Mouse (Mus musculus) embryonic facial prominence, embryonic 11.5 days (tissue): ENCODE measurements at regions not wholly inside any gene's neighbourhood (a gene's known extent, or its start where the extent isn't known, plus 50 kb on each side); places are given as distances from the start of the nearest gene placed in this dataset.
A peak's percentile ranks its signal among the peaks of the same experiment; 100 is the strongest.

Source experiments
- ATAC-seq: fragments of 200-750 bp; cut with Nextera tagmentation; replicated peaks from 2 replicates; pipeline ENCODE4 v1.8.0; 2017; ENCODE audit warnings: low read depth; ENCODE audit not compliant: insufficient number of reproducible peaks, low FRiP score, low TSS enrichment
- DNase-seq: peaks from one replicate; pipeline ENCODE4 v3.0.0-alpha.2; 2015; ENCODE audit warnings: low spot score
- H3K27ac ChIP-seq: fragments of 300-500 bp; sonication (generic); replicated peaks from 2 replicates; pipeline ENCODE4 v1.5.1; 2014; ENCODE audit warnings: mild to moderate bottlenecking, low read depth, low read length, control low read depth
- H3K27me3 ChIP-seq: fragments of 300-500 bp; sonication (generic); 2 replicates; pipeline ENCODE4 v1.6.1; 2014; ENCODE audit warnings: mild to moderate bottlenecking, low read length, moderate library complexity, mixed read lengths; ENCODE audit not compliant: control insufficient read depth, insufficient read depth
- H3K36me3 ChIP-seq: fragments of 300-500 bp; sonication (generic); replicated peaks from 2 replicates; pipeline ENCODE4 v1.6.1; 2014; ENCODE audit warnings: low read depth, mild to moderate bottlenecking, low read length, moderate library complexity, mixed read lengths; ENCODE audit not compliant: control insufficient read depth, insufficient read depth
- H3K4me1 ChIP-seq: fragments of 300-500 bp; sonication (generic); 2 replicates; pipeline ENCODE4 v1.6.1; 2014; ENCODE audit warnings: low read length, mixed read lengths; ENCODE audit not compliant: control insufficient read depth, insufficient read depth
- H3K4me2 ChIP-seq: fragments of 300-500 bp; sonication (generic); 2 replicates; pipeline ENCODE4 v1.6.1; 2014; ENCODE audit warnings: low read depth, mild to moderate bottlenecking, control low read depth, low read length, moderate library complexity
- H3K4me3 ChIP-seq: fragments of 300-500 bp; sonication (generic); 2 replicates; pipeline ENCODE4 v1.5.1; 2014; ENCODE audit warnings: low read depth, low read length, control low read depth
- H3K9ac ChIP-seq: fragments of 300-500 bp; sonication (generic); replicated peaks from 2 replicates; pipeline ENCODE4 v1.6.1; 2014; ENCODE audit warnings: mild to moderate bottlenecking, control low read depth, low read length
- H3K9me3 ChIP-seq: fragments of 300-500 bp; sonication (generic); replicated peaks from 2 replicates; pipeline ENCODE4 v1.6.1; 2016; ENCODE audit warnings: mild to moderate bottlenecking, low read length, inconsistent platforms, mixed read lengths; ENCODE audit not compliant: control insufficient read depth
- WGBS: fragments of 180-500 bp; shearing (Covaris S2); extraction: QIAGEN DNeasy Blood & Tissue Kit; methylation state at CpG from one replicate; pipeline ENCODE4 v1.1.7; 2014; 5-methylcytosine and 5-hydroxymethylcytosine counted together

DNA sequence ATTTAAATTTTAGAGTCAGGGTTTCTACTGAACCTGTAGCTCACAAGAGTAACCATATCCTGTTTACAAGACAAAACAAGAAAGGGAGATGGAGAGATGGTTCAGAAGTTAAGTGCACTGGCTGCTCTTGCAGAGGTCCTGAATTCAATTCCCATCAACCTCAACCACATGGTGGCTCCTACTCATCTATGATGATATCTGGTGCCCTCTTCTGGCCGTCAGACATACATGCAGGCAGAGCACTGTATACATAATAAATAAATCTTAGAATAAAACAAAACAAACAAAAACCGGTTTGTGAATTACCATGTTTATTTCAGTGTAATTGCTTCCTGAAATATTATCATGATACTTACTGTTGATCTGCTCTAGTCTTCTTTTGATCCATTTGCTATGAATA, 845.4 kb downstream of the Pcdh18 start:
- no peaks in the 10 kb centered on the region for H3K27me3 ChIP-seq
- no peak overlapping the region for H3K27ac ChIP-seq
- H3K4me1 ChIP-seq = no peaks in the 10 kb centered on the region
- DNase-seq (no peak), ATAC-seq (no peak)
- no peaks in the 10 kb centered on the region for H3K9me3 ChIP-seq
- no peak overlapping the region for H3K4me3 ChIP-seq
- H3K36me3 ChIP-seq = no peaks in the 10 kb centered on the region
- no peak overlapping the region for H3K9ac ChIP-seq
- no peak overlapping the region for H3K4me2 ChIP-seq
- 57% methylated on average over 2 of the region's 2 CpGs for WGBS

DNA sequence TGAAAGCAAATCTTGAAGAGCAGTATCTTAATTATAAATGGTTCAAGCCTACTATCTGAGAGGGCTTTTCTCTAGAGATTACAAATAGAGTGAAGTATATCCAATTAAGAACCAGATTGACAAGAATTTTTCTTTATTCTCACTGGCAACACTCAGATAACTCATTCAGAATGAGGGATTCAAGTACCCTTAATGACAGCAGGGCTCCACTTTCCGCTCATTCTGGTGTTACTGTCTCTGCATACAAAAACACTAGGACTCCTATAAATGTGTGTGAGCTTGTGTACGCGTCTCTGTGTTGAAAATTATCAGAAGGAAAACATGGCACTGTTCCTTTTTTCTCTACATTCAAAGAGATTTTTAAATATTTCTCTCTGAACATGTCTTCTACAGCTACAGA, 866.7 kb downstream of the Pcdh18 start:
- Histone ChIP-seq H3K4me1 (no peaks in the 10 kb centered on the region), H3K9me3 (no peaks in the 10 kb centered on the region), H3K9ac (no peak overlapping the region), H3K4me2 (no peak overlapping the region), H3K4me3 (no peak overlapping the region), H3K27ac (no peak overlapping the region), H3K36me3 (no peaks in the 10 kb centered on the region), H3K27me3 (no peaks in the 10 kb centered on the region)
- DNase-seq (no peak), ATAC-seq (no peak)
- 75% methylated on average over 3 of the region's 3 CpGs for WGBS

DNA sequence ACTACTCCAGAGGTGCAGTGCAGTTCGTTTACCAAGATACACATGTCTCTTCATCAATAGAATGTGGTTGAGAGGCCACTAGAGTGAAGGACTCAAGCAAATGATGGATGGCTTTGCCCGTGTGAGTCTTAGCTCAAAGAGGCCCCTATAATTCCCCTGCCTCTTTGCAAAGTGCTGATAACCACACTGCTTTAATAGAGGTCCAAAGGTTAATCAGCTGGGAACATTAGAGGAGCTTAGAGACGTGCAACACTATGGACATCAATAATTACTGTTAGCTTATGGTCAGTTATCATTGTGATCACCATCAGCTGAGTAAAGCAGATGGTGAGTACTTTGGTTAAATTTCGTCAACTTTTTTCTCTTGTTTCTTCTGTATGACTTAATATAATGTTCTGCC, 869.2 kb downstream of the Pcdh18 start:
- Histone ChIP-seq H3K9me3 (no peaks in the 10 kb centered on the region), H3K27ac (no peak overlapping the region), H3K4me1 (no peaks in the 10 kb centered on the region), H3K27me3 (no peaks in the 10 kb centered on the region), H3K9ac (no peak overlapping the region), H3K36me3 (no peaks in the 10 kb centered on the region), H3K4me3 (no peak overlapping the region), H3K4me2 (no peak overlapping the region)
- WGBS = 47% methylated on average over 4 of the region's 4 CpGs
- no peak for ATAC-seq
- DNase-seq = no peak

DNA sequence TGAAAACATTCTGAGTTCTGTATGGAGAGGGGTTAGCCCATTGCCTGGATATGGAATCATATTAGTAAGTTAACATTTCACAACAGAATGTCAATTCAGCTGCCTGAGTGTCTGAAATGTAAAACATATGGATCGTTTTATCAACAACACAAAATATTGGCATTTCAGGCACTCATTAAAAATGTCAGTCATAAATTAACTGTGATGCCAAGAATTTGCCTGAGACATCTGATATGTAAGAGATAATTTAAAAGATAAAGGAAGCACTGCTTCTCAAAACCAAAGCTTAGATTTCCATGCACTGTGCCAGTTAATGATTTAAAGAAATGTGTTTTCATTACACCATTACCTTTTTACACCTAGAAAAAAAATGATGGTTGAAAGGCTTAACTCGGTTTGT, 887.6 kb downstream of the Pcdh18 start:
- Histone ChIP-seq H3K27me3 (no peaks in the 10 kb centered on the region), H3K4me1 (no peaks in the 10 kb centered on the region), H3K36me3 (no peaks in the 10 kb centered on the region), H3K4me3 (no peak overlapping the region), H3K9me3 (no peaks in the 10 kb centered on the region), H3K4me2 (no peak overlapping the region), H3K27ac (no peak overlapping the region), H3K9ac (no peak overlapping the region)
- WGBS = 74% methylated on average over 2 of the region's 2 CpGs
- ATAC-seq (no peak), DNase-seq (no peak)

DNA sequence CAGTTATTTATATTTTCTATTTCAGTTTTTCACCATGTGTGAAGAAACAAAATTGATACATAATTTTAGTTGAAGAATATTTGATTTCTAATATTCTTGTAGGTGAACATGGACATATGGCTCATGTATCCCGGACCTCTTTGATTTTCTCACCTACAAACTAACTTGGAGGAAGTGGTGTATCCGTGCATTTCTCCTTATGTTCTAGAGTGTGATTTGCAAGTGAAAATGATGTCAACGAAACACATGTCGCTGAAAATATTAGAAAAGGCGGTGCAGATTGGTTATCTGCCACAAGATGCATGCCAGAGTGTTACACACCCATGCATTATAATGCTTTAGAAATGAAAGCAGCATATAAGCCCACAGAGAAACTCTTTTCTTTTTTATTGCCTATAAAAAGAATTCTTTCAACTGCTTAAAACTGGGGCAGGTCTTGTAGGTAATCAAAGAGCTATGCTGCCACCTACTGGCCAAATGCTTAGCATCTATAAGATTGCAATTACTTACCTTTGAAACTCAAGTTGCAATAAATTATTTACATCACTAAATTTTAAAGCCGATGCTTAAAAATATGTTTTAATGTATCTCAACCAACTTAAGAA, 911.0 kb downstream of the Pcdh18 start:
- no peak; the same call in 1 of the 2 replicates for ATAC-seq
- Histone ChIP-seq H3K27me3 (no peaks in the 10 kb centered on the region), H3K4me1 (no peaks in the 10 kb centered on the region), H3K27ac (no peak overlapping the region), H3K9ac (no peak overlapping the region), H3K9me3 (no peaks in the 10 kb centered on the region), H3K36me3 (no peaks in the 10 kb centered on the region), H3K4me2 (no peak overlapping the region), H3K4me3 (no peak overlapping the region)
- WGBS = 64% methylated on average over 6 of the region's 6 CpGs
- DNase-seq = peak; percentile 89

DNA sequence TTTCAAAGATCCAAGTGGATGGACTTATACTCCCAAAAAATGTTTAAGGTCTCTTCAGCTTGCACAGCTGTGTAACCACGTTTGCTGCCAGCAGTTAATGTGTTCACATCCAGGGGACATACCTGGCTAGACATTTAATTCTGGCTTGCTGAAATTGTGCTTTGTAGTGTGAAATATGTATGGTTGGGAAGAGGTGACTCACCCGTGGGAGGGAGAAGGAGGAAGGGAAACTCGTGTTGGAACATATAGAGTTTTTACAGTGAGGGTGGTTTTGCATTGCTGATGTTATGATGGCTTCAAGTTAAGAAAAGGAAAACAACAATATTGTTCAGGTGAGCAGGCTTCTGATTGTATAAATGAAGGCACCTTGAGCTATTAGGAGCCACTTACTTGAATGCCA, 916.4 kb downstream of the Pcdh18 start:
- Histone ChIP-seq H3K9ac (no peak overlapping the region), H3K36me3 (no peaks in the 10 kb centered on the region), H3K9me3 (no peaks in the 10 kb centered on the region), H3K4me2 (no peak overlapping the region), H3K4me3 (no peak overlapping the region), H3K27me3 (no peaks in the 10 kb centered on the region), H3K4me1 (no peaks in the 10 kb centered on the region), H3K27ac (no peak overlapping the region)
- WGBS = 70% methylated on average over 3 of the region's 3 CpGs
- DNase-seq (no peak), ATAC-seq (no peak)

DNA sequence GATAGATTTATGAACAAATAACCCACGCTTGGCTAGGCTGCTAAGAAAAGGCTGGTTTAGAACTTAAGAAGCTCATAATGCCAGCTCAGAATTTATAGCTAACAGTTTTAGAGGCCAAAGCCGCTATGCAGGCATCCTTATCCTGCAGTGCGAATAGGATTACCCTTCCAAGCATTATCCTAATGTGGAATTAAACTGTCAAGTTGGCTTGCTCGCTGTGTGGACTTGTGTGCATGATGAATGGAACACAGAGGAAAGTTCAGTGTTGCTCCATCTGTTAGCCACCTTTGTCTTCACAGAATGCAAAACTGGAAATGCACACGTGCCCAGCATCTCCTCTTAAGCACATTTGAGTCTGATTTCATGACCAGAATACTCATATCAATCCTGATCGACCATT, 933.8 kb downstream of the Pcdh18 start:
- Histone ChIP-seq H3K9ac (no peak overlapping the region), H3K4me1 (no peaks in the 10 kb centered on the region), H3K27ac (no peak overlapping the region), H3K9me3 (no peaks in the 10 kb centered on the region), H3K4me2 (no peak overlapping the region), H3K4me3 (no peak overlapping the region), H3K36me3 (no peaks in the 10 kb centered on the region), H3K27me3 (no peaks in the 10 kb centered on the region)
- no peak for ATAC-seq
- no peak for DNase-seq
- 79% methylated on average over 6 of the region's 6 CpGs for WGBS

DNA sequence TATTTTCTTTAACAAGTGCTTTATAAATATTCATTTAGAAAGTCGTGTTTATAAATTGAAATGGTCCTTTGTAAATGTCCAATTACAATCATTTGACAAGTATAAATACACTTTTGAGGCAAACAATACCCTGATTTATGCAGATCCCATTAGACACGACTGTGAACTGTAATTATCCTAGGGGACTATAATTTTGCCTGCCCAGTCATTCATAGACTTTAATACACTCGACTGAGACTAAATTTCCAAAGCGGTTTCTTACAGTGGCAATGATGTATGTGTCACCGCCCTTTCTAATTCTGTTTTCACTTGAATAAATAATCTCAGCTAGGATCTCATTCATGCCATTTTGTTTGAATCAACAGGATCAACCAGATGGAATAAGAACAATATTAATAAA, 952.7 kb downstream of the Pcdh18 start:
- no peak for ATAC-seq
- WGBS = 65% methylated on average over 5 of the region's 5 CpGs

More for the DNA sequence above, 952.7 kb downstream of the Pcdh18 start:
- H3K4me2 ChIP-seq = no peak overlapping the region
- no peaks in the 10 kb centered on the region for H3K9me3 ChIP-seq
- H3K27ac ChIP-seq = no peak overlapping the region
- H3K36me3 ChIP-seq = no peaks in the 10 kb centered on the region
- H3K4me3 ChIP-seq = no peak overlapping the region
- no peak overlapping the region for H3K9ac ChIP-seq
- no peak for DNase-seq
- no peaks in the 10 kb centered on the region for H3K27me3 ChIP-seq
- no peaks in the 10 kb centered on the region for H3K4me1 ChIP-seq
